Mouse (Mus musculus) small intestine, adult 2 months (tissue): Measurements from ENCODE around the gene Gal3st1. TPM values are rescaled to one million over a fixed set of nuclear protein-coding genes. Genes with fewer than 3 reads are reported as not detected.

Source experiments
- H3K27ac ChIP-seq: fragments of 200-500 bp; 2 replicates; pipeline ENCODE4 v1.5.1; 2012; ENCODE audit warnings: low read depth, low read length, control low read depth, inconsistent platforms; ENCODE audit not compliant: insufficient read depth
- H3K27me3 ChIP-seq: fragments of 200-500 bp; 2 replicates; pipeline ENCODE4 v1.6.1; 2012; ENCODE audit warnings: mild to moderate bottlenecking, moderate library complexity, low read length, inconsistent platforms; ENCODE audit not compliant: control insufficient read depth, insufficient read depth
- H3K36me3 ChIP-seq: fragments of 200-500 bp; 2 replicates; pipeline ENCODE4 v1.6.1; 2012; ENCODE audit warnings: mild to moderate bottlenecking, low read length, control low read depth, inconsistent platforms; ENCODE audit not compliant: control insufficient read depth, insufficient read depth
- H3K4me1 ChIP-seq: fragments of 200-500 bp; 2 replicates; pipeline ENCODE4 v1.6.1; 2012; ENCODE audit warnings: low read length, inconsistent platforms, mixed read lengths; ENCODE audit not compliant: control insufficient read depth, insufficient read depth, insufficient read length
- H3K4me3 ChIP-seq: fragments of 200-500 bp; 2 replicates; pipeline ENCODE4 v1.5.1; 2012; ENCODE audit warnings: low read depth, mild to moderate bottlenecking, control low read depth, inconsistent platforms, low read length, moderate library complexity
- CTCF ChIP-seq: fragments of 200-500 bp; IDR thresholded peaks from 2 replicates; pipeline ENCODE4 v1.5.1; 2012; ENCODE audit warnings: low read depth, mild to moderate bottlenecking, control low read depth, inconsistent platforms, low read length, moderate library complexity, mixed read lengths; ENCODE audit not compliant: insufficient replicate concordance, insufficient read length; ENCODE audit errors: extremely low read depth
- POLR2A ChIP-seq: fragments of 200-500 bp; IDR thresholded peaks from 2 replicates; pipeline ENCODE4 v1.6.1; 2012; ENCODE audit warnings: low read depth, mild to moderate bottlenecking, control low read depth, inconsistent platforms, low read length, moderate library complexity
- WGBS: fragments of 180-500 bp; shearing (Covaris S2); methylation state at CpG from one replicate; pipeline ENCODE4 v1.1.7; 2018; 5-methylcytosine and 5-hydroxymethylcytosine counted together
- polyA plus RNA-seq: library from polyadenylated mRNA; depleted of rRNA; stranded (reverse); fragments of >200 nt; gene quantifications from 2 replicates; pipeline ENCODE4 v1.2.3, GENCODE M21; 2012

The Gal3st1 gene
- polyA plus RNA-seq, 1 experiment, result 124 TPM

DNA sequence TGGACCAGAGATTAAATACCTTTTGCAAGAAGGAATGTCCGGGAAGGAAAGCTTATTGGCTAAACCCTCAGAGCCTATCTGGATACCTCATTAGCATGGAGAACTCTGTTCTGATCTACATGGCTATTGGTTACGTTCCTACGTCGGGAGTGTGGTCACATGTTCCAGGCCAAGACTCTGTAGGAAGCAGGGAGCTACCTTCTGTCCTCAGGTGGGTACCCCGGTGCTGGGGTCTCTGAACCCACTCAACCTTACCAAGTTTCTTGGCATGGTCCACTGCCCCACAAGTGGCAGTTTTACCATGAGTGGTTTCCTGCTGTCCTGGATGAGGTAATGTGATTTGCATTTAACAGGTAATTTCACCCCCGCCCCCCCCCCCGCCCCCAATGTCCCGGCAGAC is 43.6 kb downstream of the Gal3st1 start:
- no peak overlapping the region for H3K27ac ChIP-seq
- H3K4me3 ChIP-seq, result no peak overlapping the region
- TF ChIP-seq POLR2A (no peak), CTCF (no peak)
- H3K27me3 ChIP-seq, result no peaks in the 10 kb centered on the region
- H3K36me3 ChIP-seq, result no peaks in the 10 kb centered on the region
- WGBS, result 70% methylated on average over 8 of the region's 8 CpGs
- H3K4me1 ChIP-seq, result no peaks in the 10 kb centered on the region

DNA sequence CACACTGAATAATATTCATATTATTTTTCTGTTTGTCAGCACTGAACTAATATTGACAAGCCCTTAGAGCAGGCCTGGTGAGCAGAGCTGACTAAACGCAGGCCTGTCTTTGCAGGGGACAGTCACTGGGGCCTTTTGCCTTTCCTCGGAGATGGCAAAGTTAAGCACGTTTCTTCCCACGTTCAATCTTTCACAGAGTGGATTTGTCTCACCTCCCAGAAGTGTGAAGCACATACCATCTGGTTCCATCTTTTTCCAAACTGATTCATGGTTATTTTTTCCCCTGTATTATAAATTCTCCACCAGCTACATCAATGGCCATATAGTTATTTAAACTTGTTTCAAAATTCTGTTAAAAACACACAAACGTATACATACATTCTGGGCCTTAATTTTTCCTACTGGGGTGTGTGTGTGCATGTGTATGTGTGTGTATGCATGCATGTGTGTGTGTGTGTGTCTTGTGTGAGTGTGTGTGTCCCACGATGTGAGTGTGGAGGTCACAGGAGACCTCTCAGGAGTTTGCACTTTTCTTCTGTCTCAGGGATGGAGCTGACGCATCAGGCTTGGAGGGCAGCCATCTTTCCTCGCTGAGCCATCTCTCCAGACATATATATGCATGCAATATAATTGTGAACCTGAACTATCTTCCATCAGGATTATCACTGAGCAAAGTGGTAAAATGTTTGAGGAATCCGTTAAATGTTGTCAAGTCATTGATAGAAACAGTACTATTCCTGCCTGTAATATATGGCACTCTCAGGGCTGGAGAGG is 44.3 kb downstream of the Gal3st1 start:
- Histone ChIP-seq H3K36me3 (no peaks in the 10 kb centered on the region), H3K27me3 (no peaks in the 10 kb centered on the region), H3K4me3 (no peak overlapping the region), H3K27ac (no peak overlapping the region), H3K4me1 (no peaks in the 10 kb centered on the region)
- WGBS, result 69% methylated on average over 9 of the region's 9 CpGs
- TF ChIP-seq POLR2A, result no peak
- no peak for TF ChIP-seq CTCF

GRCm38 (mm10) chr11:4029343-4029742 is 45.9 kb downstream of the Gal3st1 start:
- Histone ChIP-seq H3K36me3 (no peaks in the 10 kb centered on the region), H3K4me1 (no peaks in the 10 kb centered on the region), H3K4me3 (no peak overlapping the region), H3K27ac (no peak overlapping the region), H3K27me3 (no peaks in the 10 kb centered on the region)
- no peak for TF ChIP-seq CTCF
- WGBS, result 67% methylated on average over 4 of the region's 4 CpGs

DNA sequence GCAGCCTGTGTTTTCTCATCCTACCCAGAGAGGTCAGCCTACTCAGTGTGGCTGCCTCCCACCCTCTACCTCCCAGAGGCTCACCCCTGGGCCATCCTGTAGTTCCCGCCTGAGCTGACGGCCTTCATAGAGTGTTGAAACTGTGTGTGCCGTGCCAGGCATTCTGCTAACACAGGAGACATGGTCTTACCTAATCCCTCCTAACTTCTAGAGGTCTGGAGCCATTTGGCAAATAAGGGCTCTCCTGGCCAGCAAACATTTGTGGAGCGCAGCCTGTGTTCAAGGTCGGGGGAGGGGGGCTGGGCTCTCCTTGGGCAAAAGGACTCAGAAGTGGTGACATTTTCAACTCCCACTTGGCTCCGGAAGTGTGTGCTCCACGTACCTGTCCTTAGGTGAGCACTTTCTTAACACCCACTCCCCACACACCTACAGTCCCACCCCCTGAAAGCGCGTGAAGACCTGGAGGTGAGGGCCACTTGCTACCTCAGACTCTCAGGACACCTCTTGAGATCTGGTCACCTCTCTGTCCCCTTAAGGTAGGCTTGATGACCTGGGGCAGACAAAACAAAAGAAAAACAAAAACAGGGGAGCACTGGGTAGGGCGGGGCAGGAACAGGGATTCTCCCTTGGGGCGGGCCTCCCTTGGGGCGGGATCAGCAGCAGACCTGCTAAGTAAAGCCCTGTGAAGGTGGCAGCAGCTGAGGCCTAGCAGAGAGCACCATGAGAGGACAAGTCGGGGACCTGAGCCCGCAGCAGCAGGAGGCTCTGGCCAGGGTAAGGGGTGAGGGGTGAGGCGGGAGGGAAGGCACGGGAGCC is 47.9 kb downstream of the Gal3st1 start, which contains the start of gene Sec14l4:
TSS of gene Sec14l4 (plus strand) at position 337 of the 816 bp plus-strand sequence.
- H3K27me3 ChIP-seq, result no peaks in the 10 kb centered on the region
- WGBS, result 51% methylated on average over 16 of the region's 16 CpGs
- no peaks in the 10 kb centered on the region for H3K36me3 ChIP-seq
- H3K27ac ChIP-seq, result no peak within 1 kb of the TSS
- no peak for TF ChIP-seq CTCF
- no peak for TF ChIP-seq POLR2A
- no peak within 1 kb of the TSS for H3K4me3 ChIP-seq
- peaks cover 7% of the 10 kb centered on the region for H3K4me1 ChIP-seq

DNA sequence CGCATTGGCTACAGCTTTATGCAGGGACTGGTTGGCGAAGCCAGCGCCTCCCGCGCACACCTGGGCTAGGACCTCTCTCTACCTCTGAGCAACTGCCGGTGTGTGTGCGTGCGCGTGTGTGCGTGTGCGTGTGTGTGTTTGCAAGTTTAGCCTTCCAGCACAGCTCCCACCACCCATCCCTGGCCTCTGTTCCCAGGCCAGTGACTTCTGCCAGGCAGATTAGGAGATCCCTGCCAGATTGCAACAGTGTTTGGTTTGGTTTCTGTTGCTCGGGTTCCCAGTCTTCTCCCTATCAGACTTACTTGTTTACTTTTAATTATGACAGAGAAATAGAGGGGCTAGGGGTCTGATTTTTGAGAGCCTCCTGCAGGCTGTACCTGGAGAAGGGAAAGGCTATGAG is 48.5 kb downstream of the Gal3st1 start:
- WGBS, result 39% methylated on average over 12 of the region's 12 CpGs
- Histone ChIP-seq H3K27ac (no peak overlapping the region), H3K36me3 (no peaks in the 10 kb centered on the region), H3K27me3 (no peaks in the 10 kb centered on the region), H3K4me1 (peaks cover 7% of the 10 kb centered on the region), H3K4me3 (no peak overlapping the region)
- TF ChIP-seq POLR2A, result no peak
- no peak for TF ChIP-seq CTCF

GRCm38 (mm10) chr11:4033471-4033870 is 50.0 kb downstream of the Gal3st1 start:
- no peak overlapping the region for H3K27ac ChIP-seq
- H3K36me3 ChIP-seq, result no peaks in the 10 kb centered on the region
- H3K4me1 ChIP-seq, result peaks cover 7% of the 10 kb centered on the region
- H3K4me3 ChIP-seq, result no peak overlapping the region
- no peak for TF ChIP-seq CTCF
- no peaks in the 10 kb centered on the region for H3K27me3 ChIP-seq
- WGBS, result 75% methylated on average over 7 of the region's 7 CpGs

DNA sequence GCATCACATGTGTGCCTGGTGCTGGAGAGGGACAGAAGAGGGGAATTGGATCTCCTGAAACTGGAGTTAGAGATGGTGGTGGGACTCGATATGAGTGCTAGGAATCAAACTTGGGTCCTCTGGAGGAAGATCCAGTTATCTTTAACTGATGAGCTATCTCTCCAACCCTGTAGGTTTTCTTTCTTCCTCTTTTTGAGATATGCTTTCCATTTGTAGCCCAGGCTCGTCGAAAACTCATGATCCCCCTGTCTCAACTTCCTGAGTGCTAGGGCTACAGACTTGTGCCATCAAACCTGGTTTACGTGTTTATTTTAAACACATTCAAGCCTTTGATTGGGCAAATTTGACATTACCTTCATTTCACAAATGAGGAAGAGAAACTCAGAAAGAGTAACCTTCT is 50.7 kb downstream of the Gal3st1 start:
- no peaks in the 10 kb centered on the region for H3K27me3 ChIP-seq
- H3K4me1 ChIP-seq, result peaks cover 7% of the 10 kb centered on the region
- no peak overlapping the region for H3K4me3 ChIP-seq
- WGBS, result 78% methylated on average over 4 of the region's 4 CpGs
- TF ChIP-seq CTCF (no peak), POLR2A (no peak)
- H3K36me3 ChIP-seq, result no peaks in the 10 kb centered on the region
- H3K27ac ChIP-seq, result no peak overlapping the region
